Mouse (Mus musculus) MEL-GATA-1-ER (cell line): Measurements from ENCODE around the gene Rnase10.
"Not testable (repeated sequence)": the region's sequence is repeated elsewhere in the genome, so short reads cannot be mapped to it uniquely, and the experiment has no call there.

Experiments used
- DNase-seq: peaks from one replicate; pipeline ENCODE4 v3.0.0-alpha.2; 2012; ENCODE audit warnings: low read depth; ENCODE audit errors: extremely low read depth

The Rnase10 gene

GRCm38 (mm10) chr14:51007152-51007801, at the start of gene Rnase10:
Gene Rnase10 (plus strand): TSS chr14:51007751.
- no peak for DNase-seq

- DNase-seq: not testable (repeated sequence)
These were observed 49.1 kb upstream of the Rnase10 start for GRCm38 (mm10) chr14:50958289-50958995.

- DNase-seq: no peak
These were observed 39.2 kb upstream of the Rnase10 start for GRCm38 (mm10) chr14:50968216-50968980.

- no peak for DNase-seq
These were observed 38.5 kb upstream of the Rnase10 start for GRCm38 (mm10) chr14:50969041-50969440.

- DNase-seq: no peak
These were observed 37.7 kb upstream of the Rnase10 start for GRCm38 (mm10) chr14:50969558-50970544.

- peak; percentile 25 for DNase-seq
These were observed 36.7 kb upstream of the Rnase10 start for GRCm38 (mm10) chr14:50970822-50971221.

GRCm38 (mm10) chr14:50973054-50973453, 34.5 kb upstream of the Rnase10 start:
- not testable (repeated sequence) for DNase-seq

- no peak for DNase-seq
These were observed 33.9 kb upstream of the Rnase10 start for GRCm38 (mm10) chr14:50973700-50974099.

- no peak for DNase-seq
These were observed 32.5 kb upstream of the Rnase10 start for GRCm38 (mm10) chr14:50975001-50975400.

- no peak for DNase-seq
These were observed 30.9 kb upstream of the Rnase10 start for GRCm38 (mm10) chr14:50976674-50977073.

- not testable (repeated sequence) for DNase-seq
These were observed 29.1 kb upstream of the Rnase10 start for GRCm38 (mm10) chr14:50978451-50978850.

GRCm38 (mm10) chr14:50979631-50980030, 27.9 kb upstream of the Rnase10 start:
- no peak for DNase-seq

- DNase-seq: no peak
These were observed 26.3 kb upstream of the Rnase10 start for GRCm38 (mm10) chr14:50981207-50981606.

GRCm38 (mm10) chr14:50981837-50982236, 25.7 kb upstream of the Rnase10 start:
- no peak for DNase-seq

- DNase-seq: no peak
These were observed 19.9 kb upstream of the Rnase10 start for GRCm38 (mm10) chr14:50987668-50988067.

GRCm38 (mm10) chr14:50991037-50991436, 16.5 kb upstream of the Rnase10 start:
- DNase-seq: no peak

- no peak for DNase-seq
These were observed 10.5 kb upstream of the Rnase10 start for GRCm38 (mm10) chr14:50997088-50997487.

- DNase-seq: no peak
These were observed 9.4 kb upstream of the Rnase10 start for GRCm38 (mm10) chr14:50997999-50998666.

- no peak for DNase-seq
These were observed 563 bp downstream of the Rnase10 start for GRCm38 (mm10) chr14:51007914-51008713.

- DNase-seq: no peak
These were observed 1.2 kb downstream of the Rnase10 start for GRCm38 (mm10) chr14:51008781-51009180.
